Mouse (Mus musculus): ENCODE results near the gene Nwd1.

Nwd1 gene

GRCm38 (mm10) chr8:72761322-72762051, 115.0 kb downstream of the Nwd1 start, which contains the start of gene F2rl3:
TSS of gene F2rl3 (plus strand) at chr8:72761880.
- intact Hi-C loops (cut with DNase I), result no loop called here

DNA sequence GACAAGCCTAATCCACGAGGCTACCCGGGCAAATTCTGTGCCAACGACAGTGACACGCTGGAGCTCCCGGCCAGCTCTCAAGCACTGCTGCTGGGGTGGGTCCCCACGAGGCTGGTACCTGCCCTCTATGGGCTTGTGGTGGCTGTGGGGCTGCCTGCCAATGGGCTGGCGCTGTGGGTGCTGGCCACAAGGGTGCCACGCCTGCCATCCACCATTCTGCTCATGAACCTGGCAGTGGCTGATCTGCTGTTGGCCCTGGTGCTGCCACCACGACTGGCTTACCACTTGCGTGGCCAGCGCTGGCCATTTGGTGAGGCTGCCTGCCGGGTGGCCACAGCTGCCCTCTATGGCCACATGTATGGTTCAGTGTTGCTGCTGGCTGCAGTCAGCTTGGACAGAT, 115.8 kb downstream of the Nwd1 start:
- intact Hi-C loops (cut with DNase I), result no loop called here

DNA sequence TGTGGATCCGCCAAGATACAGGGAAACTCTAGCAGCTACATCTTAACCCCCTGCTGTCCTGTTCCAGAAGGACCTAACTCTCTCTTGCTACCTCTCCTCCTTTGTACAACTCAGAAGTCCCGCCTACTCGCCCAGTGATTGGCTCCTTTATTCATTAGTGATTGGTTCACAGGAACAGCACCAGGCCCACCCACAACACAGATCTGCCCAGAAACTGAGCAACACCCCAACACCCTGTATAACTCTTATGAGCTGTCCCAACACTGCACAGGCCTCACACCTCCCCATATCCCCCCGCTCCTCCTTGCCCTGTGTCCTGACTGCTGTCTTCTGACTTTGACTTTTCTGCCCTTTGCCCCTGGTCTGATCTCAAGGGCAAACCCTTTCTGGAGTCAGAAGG, 119.2 kb downstream of the Nwd1 start:
- intact Hi-C loops (cut with DNase I), result no loop called here

GRCm38 (mm10) chr8:72766777-72767176, 120.3 kb downstream of the Nwd1 start:
- intact Hi-C loops (cut with DNase I), result no loop called here

Small RNAs within 50 kb of the gene (microRNA-seq; reads per million reads assigned to microRNA genes)
- 0 reads per million in 2 experiments for gene Gm26237
